Mouse (Mus musculus): ENCODE data around the gene Gins1. TPM values are rescaled to one million over a fixed set of nuclear protein-coding genes. Genes with fewer than 3 reads are reported as not detected.

Gins1 gene
- polyA plus RNA-seq, 1 experiment from 2014 or later: 32.4 TPM

- H3K4me1 ChIP-seq (replicated peaks): no peaks in the 10 kb centered on the region
- 80% methylated on average over 5 of the region's 5 CpGs for WGBS
These were observed 10.6 kb downstream of the Gins1 start for GRCm38 (mm10) chr2:150915786-150916185.

GRCm38 (mm10) chr2:150918720-150919119, 13.5 kb downstream of the Gins1 start:
- Histone ChIP-seq H3K9ac (no peak overlapping the region), H3K36me3 (peaks cover 7% of the 10 kb centered on the region), H3K9me3 (no peaks in the 10 kb centered on the region), H3K27me3 (replicated peaks) (no peaks in the 10 kb centered on the region), H3K27ac (no peak overlapping the region), H3K4me2 (replicated peaks) (no peak overlapping the region), H3K4me3 (replicated peaks) (no peak overlapping the region), H3K4me1 (replicated peaks) (no peaks in the 10 kb centered on the region)
- 89% methylated on average over 3 of the region's 3 CpGs for WGBS
- ATAC-seq: peak; percentile 53; the same call in 1 of the 2 replicates

More at GRCm38 (mm10) chr2:150915786-150916185, 10.6 kb downstream of the Gins1 start:
- H3K4me3 ChIP-seq (replicated peaks): no peak overlapping the region
- ATAC-seq: no peak
- no peaks in the 10 kb centered on the region for H3K9me3 ChIP-seq
- H3K9ac ChIP-seq: no peak overlapping the region
- H3K4me2 ChIP-seq (replicated peaks): no peak overlapping the region
- peaks cover 7% of the 10 kb centered on the region for H3K36me3 ChIP-seq
- no peak overlapping the region for H3K27ac ChIP-seq
- H3K27me3 ChIP-seq (replicated peaks): no peaks in the 10 kb centered on the region

- Histone ChIP-seq H3K4me2 (replicated peaks) (no peak overlapping the region), H3K9ac (no peak overlapping the region), H3K4me3 (replicated peaks) (no peak overlapping the region), H3K9me3 (no peaks in the 10 kb centered on the region), H3K27me3 (replicated peaks) (no peaks in the 10 kb centered on the region), H3K4me1 (replicated peaks) (no peaks in the 10 kb centered on the region), H3K36me3 (peaks cover 7% of the 10 kb centered on the region), H3K27ac (no peak overlapping the region)
- 90% methylated on average over 3 of the region's 3 CpGs for WGBS
- no peak for ATAC-seq
These were observed 15.3 kb downstream of the Gins1 start for GRCm38 (mm10) chr2:150920543-150920942.

- H3K4me2 ChIP-seq (replicated peaks): no peak overlapping the region
- ATAC-seq: no peak
- no peak overlapping the region for H3K9ac ChIP-seq
- 84% methylated on average over 6 of the region's 6 CpGs for WGBS
- peaks cover 7% of the 10 kb centered on the region for H3K36me3 ChIP-seq
- no peaks in the 10 kb centered on the region for H3K9me3 ChIP-seq
- H3K4me1 ChIP-seq (replicated peaks): no peaks in the 10 kb centered on the region
- H3K4me3 ChIP-seq (replicated peaks): no peak overlapping the region
- no peaks in the 10 kb centered on the region for H3K27me3 ChIP-seq (replicated peaks)
- no peak overlapping the region for H3K27ac ChIP-seq
These were observed 16.5 kb downstream of the Gins1 start for GRCm38 (mm10) chr2:150921697-150922096.

- Histone ChIP-seq H3K4me1 (replicated peaks) (no peaks in the 10 kb centered on the region), H3K4me3 (replicated peaks) (no peak overlapping the region), H3K9ac (no peak overlapping the region), H3K36me3 (peaks cover 3% of the 10 kb centered on the region), H3K4me2 (replicated peaks) (no peak overlapping the region), H3K27ac (no peak overlapping the region), H3K27me3 (replicated peaks) (no peaks in the 10 kb centered on the region), H3K9me3 (no peaks in the 10 kb centered on the region)
- 90% methylated on average over 4 of the region's 4 CpGs for WGBS
- ATAC-seq: no peak
These were observed 17.0 kb downstream of the Gins1 start for GRCm38 (mm10) chr2:150922165-150922564.

GRCm38 (mm10) chr2:150923026-150923425, 17.8 kb downstream of the Gins1 start:
- H3K4me3 ChIP-seq (replicated peaks): no peak overlapping the region
- H3K36me3 ChIP-seq: no peaks in the 10 kb centered on the region; the same call in 1 of the 2 replicates
- H3K4me2 ChIP-seq (replicated peaks): no peak overlapping the region
- H3K9me3 ChIP-seq: no peaks in the 10 kb centered on the region
- no peak overlapping the region for H3K27ac ChIP-seq
- 87% methylated on average over 3 of the region's 3 CpGs for WGBS
- H3K9ac ChIP-seq: no peak overlapping the region
- no peaks in the 10 kb centered on the region for H3K4me1 ChIP-seq (replicated peaks)
- H3K27me3 ChIP-seq (replicated peaks): no peaks in the 10 kb centered on the region
- no peak for ATAC-seq

- Histone ChIP-seq H3K27ac (no peak overlapping the region), H3K4me1 (replicated peaks) (no peaks in the 10 kb centered on the region), H3K9ac (no peak overlapping the region), H3K27me3 (replicated peaks) (no peaks in the 10 kb centered on the region), H3K36me3 (no peaks in the 10 kb centered on the region; the same call in 1 of the 2 replicates), H3K4me2 (replicated peaks) (no peak overlapping the region), H3K9me3 (no peaks in the 10 kb centered on the region), H3K4me3 (replicated peaks) (no peak overlapping the region)
- ATAC-seq: no peak
- 89% methylated on average over 7 of the region's 7 CpGs for WGBS
These were observed 18.3 kb downstream of the Gins1 start for GRCm38 (mm10) chr2:150923505-150923904.

GRCm38 (mm10) chr2:150927038-150927720, 22.0 kb downstream of the Gins1 start:
- no peaks in the 10 kb centered on the region for H3K4me1 ChIP-seq (replicated peaks)
- H3K36me3 ChIP-seq: no peaks in the 10 kb centered on the region
- no peak overlapping the region for H3K9ac ChIP-seq
- H3K27ac ChIP-seq: no peak overlapping the region
- no peaks in the 10 kb centered on the region for H3K9me3 ChIP-seq
- no peaks in the 10 kb centered on the region for H3K27me3 ChIP-seq (replicated peaks)
- WGBS: 88% methylated on average over 11 of the region's 11 CpGs
- no peak overlapping the region for H3K4me2 ChIP-seq (replicated peaks)
- H3K4me3 ChIP-seq (replicated peaks): no peak overlapping the region
- ATAC-seq: no peak

- no peak overlapping the region for H3K9ac ChIP-seq
- no peaks in the 10 kb centered on the region for H3K4me1 ChIP-seq (replicated peaks)
- no peaks in the 10 kb centered on the region for H3K9me3 ChIP-seq
- WGBS: 82% methylated on average over 6 of the region's 6 CpGs
- no peak overlapping the region for H3K4me2 ChIP-seq (replicated peaks)
- no peak overlapping the region for H3K4me3 ChIP-seq (replicated peaks)
- no peaks in the 10 kb centered on the region for H3K36me3 ChIP-seq
- no peaks in the 10 kb centered on the region for H3K27me3 ChIP-seq (replicated peaks)
- H3K27ac ChIP-seq: no peak overlapping the region
- ATAC-seq: no peak
These were observed 24.0 kb downstream of the Gins1 start for GRCm38 (mm10) chr2:150929156-150929555.

- no peak overlapping the region for H3K4me3 ChIP-seq (replicated peaks)
- H3K4me1 ChIP-seq (replicated peaks): no peaks in the 10 kb centered on the region
- 80% methylated on average over 3 of the region's 3 CpGs for WGBS
- no peaks in the 10 kb centered on the region for H3K9me3 ChIP-seq
- peaks cover 5% of the 10 kb centered on the region; the same call in 1 of the 2 replicates for H3K36me3 ChIP-seq
- H3K27me3 ChIP-seq (replicated peaks): no peaks in the 10 kb centered on the region
- no peak overlapping the region for H3K9ac ChIP-seq
- H3K4me2 ChIP-seq (replicated peaks): no peak overlapping the region
- no peak for ATAC-seq
- H3K27ac ChIP-seq: no peak overlapping the region
These were observed 25.6 kb downstream of the Gins1 start for GRCm38 (mm10) chr2:150930806-150931205.

- no peak overlapping the region for H3K4me3 ChIP-seq (replicated peaks)
- ATAC-seq: no peak
- no peaks in the 10 kb centered on the region for H3K9me3 ChIP-seq
- WGBS: 77% methylated on average over 19 of the region's 19 CpGs
- no peak overlapping the region for H3K9ac ChIP-seq
- peaks cover 10% of the 10 kb centered on the region; the same call in 1 of the 2 replicates for H3K36me3 ChIP-seq
- H3K27ac ChIP-seq: no peak overlapping the region
- no peaks in the 10 kb centered on the region for H3K4me1 ChIP-seq (replicated peaks)
- H3K27me3 ChIP-seq (replicated peaks): no peaks in the 10 kb centered on the region
- no peak overlapping the region for H3K4me2 ChIP-seq (replicated peaks)
These were observed 28.3 kb downstream of the Gins1 start for GRCm38 (mm10) chr2:150933482-150933881.

- ATAC-seq: no peak
- no peak overlapping the region for H3K4me3 ChIP-seq (replicated peaks)
These were observed 29.5 kb downstream of the Gins1 start for GRCm38 (mm10) chr2:150934659-150935058.

GRCm38 (mm10) chr2:150944017-150944416, 38.8 kb downstream of the Gins1 start:
- no peak overlapping the region for H3K4me3 ChIP-seq (replicated peaks)
- no peaks in the 10 kb centered on the region for H3K9me3 ChIP-seq
- ATAC-seq: no peak
- H3K4me1 ChIP-seq (replicated peaks): no peaks in the 10 kb centered on the region
- no peak overlapping the region for H3K9ac ChIP-seq
- no peaks in the 10 kb centered on the region for H3K27me3 ChIP-seq (replicated peaks)
- 88% methylated on average over 5 of the region's 5 CpGs for WGBS
- no peak overlapping the region for H3K27ac ChIP-seq
- no peaks in the 10 kb centered on the region for H3K36me3 ChIP-seq
- no peak overlapping the region for H3K4me2 ChIP-seq (replicated peaks)

More at GRCm38 (mm10) chr2:150934659-150935058, 29.5 kb downstream of the Gins1 start:
- WGBS: 92% methylated on average over 4 of the region's 4 CpGs
- H3K36me3 ChIP-seq: peaks cover 10% of the 10 kb centered on the region; the same call in 1 of the 2 replicates
- H3K27ac ChIP-seq: no peak overlapping the region
- no peaks in the 10 kb centered on the region for H3K4me1 ChIP-seq (replicated peaks)
- H3K27me3 ChIP-seq (replicated peaks): no peaks in the 10 kb centered on the region
- H3K9me3 ChIP-seq: no peaks in the 10 kb centered on the region
- no peak overlapping the region for H3K9ac ChIP-seq
- H3K4me2 ChIP-seq (replicated peaks): no peak overlapping the region

All from intestine, embryonic 15.5 days (tissue).